26 mouse cellular contexts compared by ENCODE assay signal in the genomic region with DNA sequence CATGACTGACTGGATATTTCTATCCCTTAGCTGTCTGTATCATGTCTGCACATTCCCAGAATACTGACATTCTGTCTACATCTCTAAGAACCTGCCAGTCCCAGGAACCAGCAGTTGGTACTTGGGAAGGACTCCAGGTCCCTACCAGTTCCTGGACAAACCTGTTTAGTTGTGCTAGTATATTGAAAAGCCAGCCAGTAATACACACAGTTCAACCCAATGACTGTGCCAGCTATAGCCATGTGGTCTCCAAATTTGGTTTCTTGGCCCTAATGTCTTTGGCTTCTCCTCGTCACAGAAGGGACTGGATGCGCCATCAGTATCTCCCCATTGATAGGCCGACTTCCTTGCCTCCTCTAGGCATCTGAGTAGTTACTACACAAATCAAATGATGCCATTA. TPM values are rescaled to one million over a fixed set of nuclear protein-coding genes. Genes with fewer than 3 reads are reported as not detected.
DNase-seq lines count a peak whose midpoint lies in the region; ATAC-seq and TF ChIP-seq lines count a peak whose summit lies in the region.
"Had no signal": no experiment of that assay in that cellular context is flagged by ENCODE, and none has a peak within 500 bp of the region (broad histone marks: within the 10 kb centered on the region; RNA-seq: fewer than 3 reads in every experiment).

No protein-coding gene starts in this region.

- no peak for TF ChIP-seq CTCF in midbrain, postnatal 0 days (IDR thresholded peaks at IDR 0.05)

- intact Hi-C loops in left cerebral cortex, postnatal 36 days (cut with DNase I): no loop called here

- H3K4me3 ChIP-seq in kidney, embryonic 15.5 days (replicated peaks): no peak overlapping the region
- H3K4me3 ChIP-seq in midbrain, postnatal 0 days (ENCODE audit: low read depth, low read length): no peak overlapping the region
- H3K4me3 ChIP-seq: forebrain, embryonic 13.5 days; heart, embryonic 13.5 days; hindbrain, embryonic 10.5 days; hindbrain, embryonic 15.5 days; layer of hippocampus, adult 2 months; liver, embryonic 15.5 days; neural tube, embryonic 13.5 days had no signal

- H3K27ac ChIP-seq in kidney, embryonic 15.5 days: 0 out of 2 replicates have a peak overlapping the region, but pooled peaks have one; percentile 14
- no peak overlapping the region for H3K27ac ChIP-seq in midbrain, postnatal 0 days (ENCODE audit: low read depth, low read length)
- H3K27ac ChIP-seq: forebrain, embryonic 13.5 days; heart, embryonic 13.5 days; hindbrain, embryonic 10.5 days; hindbrain, embryonic 15.5 days; liver, embryonic 15.5 days; neural tube, embryonic 13.5 days had no signal

- H3K9ac ChIP-seq in kidney, embryonic 15.5 days: no peak overlapping the region
- no peak overlapping the region for H3K9ac ChIP-seq in midbrain, postnatal 0 days (replicated peaks; ENCODE audit: low read length, poor library complexity, severe bottlenecking)
- H3K9ac ChIP-seq: forebrain, embryonic 13.5 days; heart, embryonic 13.5 days; hindbrain, embryonic 15.5 days; liver, embryonic 15.5 days; neural tube, embryonic 13.5 days had no signal

- no peak for DNase-seq in kidney, postnatal 25 days
- peak; percentile 85 to 90 for DNase-seq in cerebellum, adult 18-20 months
- DNase-seq in cerebellum, adult 9-11 months: peak; percentile 92
- peak; percentile 72 for DNase-seq in gastrocnemius, postnatal 25 days
- DNase-seq in left cerebral cortex, postnatal 36 days (ENCODE audit: low spot score in 2 of 2): no peak
- no peak for DNase-seq in heart, adult 9 months (ENCODE audit: low spot score in 2 of 2)
- no peak for DNase-seq in midbrain, postnatal 0 days (ENCODE audit: low spot score)
- DNase-seq: adrenal gland, postnatal 25 days; B cell, adult 2 months; heart, postnatal 10 days; kidney, adult 11 months; kidney, postnatal 36 days; layer of hippocampus, postnatal 36 days; liver; lung, postnatal 36 days; thymus, postnatal 14 days had no signal

- H3K9me3 ChIP-seq in kidney, embryonic 15.5 days (replicated peaks): no peaks in the 10 kb centered on the region
- H3K9me3 ChIP-seq in midbrain, postnatal 0 days (ENCODE audit: low read length): no peaks in the 10 kb centered on the region
- H3K9me3 ChIP-seq: forebrain, embryonic 13.5 days; heart, embryonic 13.5 days; hindbrain, embryonic 10.5 days; hindbrain, embryonic 15.5 days; liver, embryonic 15.5 days; neural tube, embryonic 13.5 days had no signal

- H3K27me3 ChIP-seq in kidney, embryonic 15.5 days: no peaks in the 10 kb centered on the region
- no peaks in the 10 kb centered on the region for H3K27me3 ChIP-seq in midbrain, postnatal 0 days (ENCODE audit: insufficient read depth, low read length)
- H3K27me3 ChIP-seq: forebrain, embryonic 13.5 days; heart, embryonic 13.5 days; hindbrain, embryonic 15.5 days; liver, embryonic 15.5 days; neural tube, embryonic 13.5 days had no signal

- no peak for ATAC-seq in kidney, embryonic 15.5 days (replicated peaks; ENCODE audit: low FRiP score)
- no peak for ATAC-seq in midbrain, postnatal 0 days (ENCODE audit: low FRiP score)
- ATAC-seq: forebrain, embryonic 13.5 days; inflammation-experienced regulatory T-cells, adult 6 months had no signal

- H3K4me1 ChIP-seq in kidney, embryonic 15.5 days: peaks cover 21% of the 10 kb centered on the region
- peaks cover 7% of the 10 kb centered on the region for H3K4me1 ChIP-seq in midbrain, postnatal 0 days (ENCODE audit: insufficient read depth, low read length)

- no peak overlapping the region for H3K4me2 ChIP-seq in kidney, embryonic 15.5 days
- no peak overlapping the region for H3K4me2 ChIP-seq in midbrain, postnatal 0 days (ENCODE audit: low read depth, low read length, poor library complexity, severe bottlenecking)
- H3K4me2 ChIP-seq: forebrain, embryonic 13.5 days; heart, embryonic 13.5 days; hindbrain, embryonic 15.5 days; liver, embryonic 15.5 days; midbrain, embryonic 11.5 days; neural tube, embryonic 13.5 days had no signal

- 94% methylated on average over 3 of the region's 3 CpGs for WGBS in kidney, embryonic 15.5 days
- WGBS in midbrain, postnatal 0 days: 91% methylated on average over 3 of the region's 3 CpGs

- H3K36me3 ChIP-seq in kidney, embryonic 15.5 days: peaks cover 52% of the 10 kb centered on the region
- peaks cover 8% of the 10 kb centered on the region for H3K36me3 ChIP-seq in midbrain, postnatal 0 days (ENCODE audit: insufficient read depth, low read length)
- H3K36me3 ChIP-seq: liver, embryonic 15.5 days had no signal

RNA-seq across cellular contexts. Expression of a gene that starts 35.5 kb away (rescaled TPM):
- polyA plus RNA-seq in kidney, embryonic 15.5 days (2015; fragmentation: Nextera tagmentation; extraction: Ambion mirVana): 15.9 and 18.5 TPM in 2 replicates
- total RNA-seq in gastrocnemius, postnatal 25 days (2021): 1 to 10 TPM; 4.8 to 5.7 TPM
- total RNA-seq in left cerebral cortex, postnatal 36 days (2021): 1 to 10 TPM in 1 of 2 experiments, under 1 TPM in 1; 0.77 to 1.4 TPM
- 0.47 and 1.9 TPM in 2 replicates for total RNA-seq in midbrain, postnatal 0 days (2014; rRNA removed)
- polyA plus RNA-seq in midbrain, postnatal 0 days (2015; fragmentation: Nextera tagmentation; extraction: Ambion mirVana): 4.2 and 6.1 TPM in 2 replicates

Comparison
In these comparisons a context has a peak if more than half of its experiments do, and no peak if none do; other contexts are left out.
1. DNase-seq: peak in cerebellum, adult 18-20 months (2 of 2), cerebellum, adult 9-11 months (single experiment) and gastrocnemius, postnatal 25 days (single experiment); none in kidney, postnatal 25 days (0 of 2), left cerebral cortex, postnatal 36 days (0 of 2), heart, adult 9 months (0 of 2) and midbrain, postnatal 0 days (single experiment).